Mouse (Mus musculus): ENCODE data around the gene Olfr583.

Gene Olfr583

GRCm38 (mm10) chr7:103051000-103051399 lies at the start of gene Olfr583:
TSS of gene Olfr583 (plus strand) at chr7:103051300.
- in situ Hi-C loops (cut with MboI; ENCODE audit: low pct_unique_long_range_greater_than_20kb in 1 of 2, low sequenced_read_pairs in 2 of 2, unreplicated experiment in 1 of 2): no loop called here

GRCm38 (mm10) chr7:103037724-103038123 lies 13.4 kb upstream of the Olfr583 start, which contains the start of gene Olfr582:
TSS of gene Olfr582 (plus strand) at chr7:103038024.
- in situ Hi-C loops (cut with MboI; ENCODE audit: low pct_unique_long_range_greater_than_20kb in 1 of 2, low sequenced_read_pairs in 2 of 2, unreplicated experiment in 1 of 2): no loop called here

GRCm38 (mm10) chr7:103081585-103081984 lies 30.5 kb downstream of the Olfr583 start, which contains the start of gene Olfr584:
TSS of gene Olfr584 (plus strand) at chr7:103081885.
- in situ Hi-C loops (cut with MboI; ENCODE audit: low pct_unique_long_range_greater_than_20kb in 1 of 2, low sequenced_read_pairs in 2 of 2, unreplicated experiment in 1 of 2): no loop called here

- in situ Hi-C loops (cut with MboI; ENCODE audit: low pct_unique_long_range_greater_than_20kb in 1 of 2, low sequenced_read_pairs in 2 of 2, unreplicated experiment in 1 of 2): no loop called here
These were observed 46.3 kb downstream of the Olfr583 start, which contains the start of gene Olfr585 for GRCm38 (mm10) chr7:103097420-103097819. TSS of gene Olfr585 (plus strand) at chr7:103097720.
